Mouse (Mus musculus) MEL (cell line): ENCODE results near the gene Peli2. TPM values are rescaled to one million over a fixed set of nuclear protein-coding genes. Genes with fewer than 3 reads are reported as not detected.

Experiments
- DNase-seq: peaks from one replicate; pipeline ENCODE4 v3.0.0; 2011; ENCODE audit warnings: low read depth, low spot score
- H3K27ac ChIP-seq: 2 replicates; pipeline ENCODE4 v1.5.1; 2012; ENCODE audit warnings: low read depth, mild to moderate bottlenecking, control low read depth, low read length, moderate library complexity; ENCODE audit not compliant: control insufficient read depth
- H3K27me3 ChIP-seq, 2 experiments: fragments of 150-350 bp in 1 of 2; sonication (generic) in 1 of 2; 2 replicates each; pipeline ENCODE4 v1.6.1; 2012; ENCODE audit warnings: low read length in 2 of 2, mild to moderate bottlenecking in 2 of 2, improper control_type of control experiment in 1 of 2, moderate library complexity in 1 of 2; ENCODE audit not compliant: insufficient read depth in 2 of 2, control insufficient read depth in 1 of 2
- H3K36me3 ChIP-seq, 2 experiments: 2 replicates each; pipeline ENCODE4 v1.6.1; 2012 to 2014; ENCODE audit warnings: low read length in 2 of 2, improper control_type of control experiment in 1 of 2, inconsistent platforms in 1 of 2, mild to moderate bottlenecking in 1 of 2; ENCODE audit not compliant: insufficient read depth in 2 of 2, control insufficient read depth in 1 of 2
- H3K4me1 ChIP-seq, 2 experiments: fragments of 150-350 bp in 1 of 2; sonication (generic) in 1 of 2; 2 replicates each; pipeline ENCODE4 v1.6.1; 2012; ENCODE audit warnings: low read length in 2 of 2, improper control_type of control experiment in 1 of 2, mild to moderate bottlenecking in 1 of 2; ENCODE audit not compliant: insufficient read depth in 2 of 2, control insufficient read depth in 1 of 2
- H3K4me3 ChIP-seq, 2 experiments: fragments of 150-350 bp in 1 of 2; sonication (generic) in 1 of 2; 2 replicates each; pipeline ENCODE4 v1.5.1; 2012; ENCODE audit warnings: low read depth in 2 of 2, low read length in 2 of 2, mild to moderate bottlenecking in 2 of 2, moderate library complexity in 2 of 2, control low read depth in 1 of 2, improper control_type of control experiment in 1 of 2; ENCODE audit not compliant: control insufficient read depth in 1 of 2, insufficient read depth in 1 of 2
- H3K79me2 ChIP-seq: 2 replicates; pipeline ENCODE4 v1.6.1; 2012; ENCODE audit warnings: mild to moderate bottlenecking, low read length, moderate library complexity; ENCODE audit not compliant: control insufficient read depth, poor library complexity, insufficient read depth
- H3K9ac ChIP-seq: 2 replicates; pipeline ENCODE4 v1.6.1; 2012; ENCODE audit warnings: low read depth, mild to moderate bottlenecking, control low read depth, low read length, moderate library complexity; ENCODE audit not compliant: control insufficient read depth, poor library complexity, severe bottlenecking
- H3K9me3 ChIP-seq: fragments of 150-350 bp; sonication (generic); replicated peaks from 2 replicates; pipeline ENCODE4 v1.6.1; 2012; ENCODE audit warnings: mild to moderate bottlenecking, low read length, improper control_type of control experiment, moderate library complexity; ENCODE audit not compliant: insufficient read depth
- CTCF ChIP-seq, 3 experiments: IDR thresholded peaks in 2 of 3; conservative IDR thresholded peaks in 1 of 3; 2 replicates each; pipeline ENCODE4 v1.5.1; 2011 to 2012; ENCODE audit warnings: low read length in 3 of 3, low read depth in 2 of 3, mild to moderate bottlenecking in 2 of 3, improper control_type of control experiment in 1 of 3, inconsistent platforms in 1 of 3, mixed read lengths in 1 of 3, moderate library complexity in 1 of 3; ENCODE audit not compliant: control insufficient read depth in 1 of 3, insufficient read depth in 1 of 3, poor library complexity in 1 of 3, severe bottlenecking in 1 of 3
- E2F4 ChIP-seq: IDR thresholded peaks from 2 replicates; pipeline ENCODE4 v1.6.1; 2011; ENCODE audit warnings: low read depth, low read length, improper control_type of control experiment, borderline replicate concordance
- ELF1 ChIP-seq: IDR thresholded peaks from 2 replicates; pipeline ENCODE4 v1.6.1; 2014; ENCODE audit warnings: low read depth, mild to moderate bottlenecking, inconsistent platforms, low read length, improper control_type of control experiment, moderate library complexity
- HCFC1 ChIP-seq: IDR thresholded peaks from 2 replicates; pipeline ENCODE4 v1.6.1; 2012; ENCODE audit warnings: low read depth, mild to moderate bottlenecking, inconsistent platforms, low read length, improper control_type of control experiment, moderate library complexity
- JUND ChIP-seq: IDR thresholded peaks from 2 replicates; pipeline ENCODE4 v1.6.1; 2011; ENCODE audit warnings: low read depth, mild to moderate bottlenecking, improper control_type of control experiment, low read length
- KAT2A ChIP-seq: conservative IDR thresholded peaks from 2 replicates; pipeline ENCODE4 v1.6.1; 2012; ENCODE audit warnings: low read depth, low read length, improper control_type of control experiment, inconsistent platforms
- MAFK ChIP-seq: IDR thresholded peaks from 2 replicates; pipeline ENCODE4 v1.6.1; 2011; ENCODE audit warnings: low read depth, mild to moderate bottlenecking, low read length, improper control_type of control experiment, borderline replicate concordance
- MAZ ChIP-seq: IDR thresholded peaks from 2 replicates; pipeline ENCODE4 v1.6.1; 2012; ENCODE audit warnings: low read depth, mild to moderate bottlenecking, inconsistent platforms, low read length, improper control_type of control experiment
- MEF2A ChIP-seq: IDR thresholded peaks from 2 replicates; pipeline ENCODE4 v1.6.1; 2014; ENCODE audit warnings: low read depth, mild to moderate bottlenecking, inconsistent platforms, low read length, improper control_type of control experiment; ENCODE audit not compliant: poor library complexity, insufficient replicate concordance, severe bottlenecking; ENCODE audit errors: extremely low read depth
- MXI1 ChIP-seq: IDR thresholded peaks from 2 replicates; pipeline ENCODE4 v1.6.1; 2011; ENCODE audit warnings: mild to moderate bottlenecking, low read depth, low read length, improper control_type of control experiment
- NELFE ChIP-seq: IDR thresholded peaks from 2 replicates; pipeline ENCODE4 v1.6.1; 2011; ENCODE audit warnings: low read depth, low read length, improper control_type of control experiment
- POLR2A ChIP-seq, 2 experiments: IDR thresholded peaks; 2 replicates each; pipeline ENCODE4 v1.6.1; 2011 to 2012; ENCODE audit warnings: low read length in 2 of 2, mild to moderate bottlenecking in 2 of 2, control low read depth in 1 of 2, improper control_type of control experiment in 1 of 2, low read depth in 1 of 2, moderate library complexity in 1 of 2; ENCODE audit not compliant: control insufficient read depth in 1 of 2, insufficient read depth in 1 of 2, poor library complexity in 1 of 2
- POLR2AphosphoS5 ChIP-seq: IDR thresholded peaks from 2 replicates; pipeline ENCODE4 v1.6.1; 2012; ENCODE audit warnings: low read depth, borderline replicate concordance, mild to moderate bottlenecking, inconsistent platforms, low read length, moderate library complexity, mixed read lengths
- RAD21 ChIP-seq: IDR thresholded peaks from 2 replicates; pipeline ENCODE4 v1.6.1; 2011; ENCODE audit warnings: mild to moderate bottlenecking, low read depth, low read length, improper control_type of control experiment
- RCOR1 ChIP-seq: IDR thresholded peaks from 2 replicates; pipeline ENCODE4 v1.6.1; 2012; ENCODE audit warnings: low read depth, mild to moderate bottlenecking, inconsistent platforms, low read length, improper control_type of control experiment
- SMC3 ChIP-seq: IDR thresholded peaks from 2 replicates; pipeline ENCODE4 v1.6.1; 2011; ENCODE audit warnings: low read depth, low read length, improper control_type of control experiment
- TBP ChIP-seq: IDR thresholded peaks from 2 replicates; pipeline ENCODE4 v1.8.0; 2011; ENCODE audit warnings: low read depth, low read length, improper control_type of control experiment
- UBTF ChIP-seq: IDR thresholded peaks from 2 replicates; pipeline ENCODE4 v1.6.1; 2012; ENCODE audit warnings: low read depth, mild to moderate bottlenecking, inconsistent platforms, low read length, improper control_type of control experiment, moderate library complexity, borderline replicate concordance; ENCODE audit not compliant: insufficient read depth
- USF1 ChIP-seq: IDR thresholded peaks from 2 replicates; pipeline ENCODE4 v1.6.1; 2014; ENCODE audit warnings: low read depth, mild to moderate bottlenecking, inconsistent platforms, low read length, improper control_type of control experiment, moderate library complexity
- USF2 ChIP-seq, 2 experiments: IDR thresholded peaks; 2 replicates each; pipeline ENCODE4 v1.6.1; 2011 to 2012; ENCODE audit warnings: improper control_type of control experiment in 2 of 2, low read length in 2 of 2, borderline replicate concordance in 1 of 2, inconsistent platforms in 1 of 2, low read depth in 1 of 2, mild to moderate bottlenecking in 1 of 2; ENCODE audit not compliant: insufficient read depth in 1 of 2
- ZC3H11A ChIP-seq: IDR thresholded peaks from 2 replicates; pipeline ENCODE4 v1.6.1; 2012; ENCODE audit warnings: low read depth, mild to moderate bottlenecking, inconsistent platforms, low read length, improper control_type of control experiment
- ZMIZ1 ChIP-seq: IDR thresholded peaks from 2 replicates; pipeline ENCODE4 v1.6.1; 2012; ENCODE audit warnings: low read depth, mild to moderate bottlenecking, inconsistent platforms, low read length, improper control_type of control experiment, moderate library complexity
- polyA plus RNA-seq, 2 experiments: library from polyadenylated mRNA; stranded (reverse) in 1 of 2; unstranded in 1 of 2; fragments of >175 nt in 1 of 2; fragments of >200 nt in 1 of 2; gene quantifications; 2 replicates each; pipeline versions ENCODE4 v1.2.1 to v1.2.4; 2012; ENCODE audit warnings: low replicate concordance in 2 of 2, low read depth in 1 of 2; ENCODE audit not compliant: insufficient read length in 2 of 2, insufficient read depth in 1 of 2, missing spikeins in 1 of 2
- total RNA-seq: library from RNA; depleted of rRNA; stranded (reverse); fragments of 300-350 nt; gene quantifications from 2 replicates; pipeline ENCODE4 v1.2.3, GENCODE M21; 2012

Gene Peli2
- total and polyA plus RNA-seq, 3 experiments = not detected

GRCm38 (mm10) chr14:48086682-48087297 is 33.8 kb upstream of the Peli2 start:
- Histone ChIP-seq H3K27ac (no peak overlapping the region), H3K79me2 (no peaks in the 10 kb centered on the region), H3K4me3 (no peak overlapping the region), H3K36me3 (no peaks in the 10 kb centered on the region), H3K9me3 (no peaks in the 10 kb centered on the region), H3K9ac (no peak overlapping the region), H3K4me1 (no peaks in the 10 kb centered on the region), H3K27me3 (no peaks in the 10 kb centered on the region)
- no peak for DNase-seq
- TF ChIP-seq SMC3 = no peak
- TF ChIP-seq TBP = no peak
- no peak for TF ChIP-seq E2F4
- no peak for TF ChIP-seq ELF1
- no peak for TF ChIP-seq ZC3H11A
- no peak for TF ChIP-seq MXI1
- no peak for TF ChIP-seq POLR2AphosphoS5

- H3K9ac ChIP-seq = no peak overlapping the region
Measured at GRCm38 (mm10) chr14:48087298-48087830, 33.3 kb upstream of the Peli2 start.

GRCm38 (mm10) chr14:48090465-48090864 is 30.2 kb upstream of the Peli2 start:
- TF ChIP-seq CTCF (IDR thresholded peaks at IDR 0.05 in 2 of 3, conservative IDR thresholded peaks at IDR 0.05 in 1 of 3; ENCODE audit: control insufficient read depth in 1 of 3, insufficient read depth in 1 of 3, low read depth in 2 of 3, low read length in 3 of 3, poor library complexity in 1 of 3, severe bottlenecking in 1 of 3) = no peak
- TF ChIP-seq USF2 (IDR thresholded peaks at IDR 0.05; ENCODE audit: borderline replicate concordance in 1 of 2, insufficient read depth in 1 of 2, low read depth in 1 of 2, low read length in 2 of 2) = no peak
- no peak for TF ChIP-seq KAT2A
- no peak for TF ChIP-seq RCOR1
- TF ChIP-seq UBTF = no peak
- TF ChIP-seq POLR2A (IDR thresholded peaks at IDR 0.05; ENCODE audit: control insufficient read depth in 1 of 2, insufficient read depth in 1 of 2, low read depth in 1 of 2, low read length in 2 of 2, poor library complexity in 1 of 2) = no peak
- no peak for TF ChIP-seq E2F4
- TF ChIP-seq TBP = no peak
- no peak for TF ChIP-seq MEF2A
- TF ChIP-seq NELFE = no peak
- no peak for TF ChIP-seq MAZ
- TF ChIP-seq HCFC1 = no peak
- no peak for TF ChIP-seq JUND
- TF ChIP-seq POLR2AphosphoS5 = no peak
- TF ChIP-seq USF1 = no peak
- no peak for TF ChIP-seq MXI1
- no peak overlapping the region for H3K9ac ChIP-seq

More at GRCm38 (mm10) chr14:48087298-48087830, 33.3 kb upstream of the Peli2 start:
- Histone ChIP-seq H3K27me3 (no peaks in the 10 kb centered on the region), H3K27ac (no peak overlapping the region), H3K79me2 (no peaks in the 10 kb centered on the region), H3K36me3 (no peaks in the 10 kb centered on the region), H3K9me3 (no peaks in the 10 kb centered on the region), H3K4me3 (no peak overlapping the region), H3K4me1 (no peaks in the 10 kb centered on the region)
- TF ChIP-seq ZMIZ1 (no peak), MAFK (no peak), RAD21 (no peak), POLR2A (IDR thresholded peaks at IDR 0.05; ENCODE audit: control insufficient read depth in 1 of 2, insufficient read depth in 1 of 2, low read depth in 1 of 2, low read length in 2 of 2, poor library complexity in 1 of 2) (no peak)
- no peak for DNase-seq

More at GRCm38 (mm10) chr14:48090465-48090864, 30.2 kb upstream of the Peli2 start:
- H3K4me1 ChIP-seq = no peaks in the 10 kb centered on the region
- no peak for DNase-seq
- H3K79me2 ChIP-seq = no peaks in the 10 kb centered on the region
- H3K9me3 ChIP-seq = no peaks in the 10 kb centered on the region
- H3K36me3 ChIP-seq = no peaks in the 10 kb centered on the region
- no peaks in the 10 kb centered on the region for H3K27me3 ChIP-seq
- H3K4me3 ChIP-seq = no peak overlapping the region
- H3K27ac ChIP-seq = no peak overlapping the region
